8 mouse cellular contexts compared by ENCODE assay signal in the genomic region with DNA sequence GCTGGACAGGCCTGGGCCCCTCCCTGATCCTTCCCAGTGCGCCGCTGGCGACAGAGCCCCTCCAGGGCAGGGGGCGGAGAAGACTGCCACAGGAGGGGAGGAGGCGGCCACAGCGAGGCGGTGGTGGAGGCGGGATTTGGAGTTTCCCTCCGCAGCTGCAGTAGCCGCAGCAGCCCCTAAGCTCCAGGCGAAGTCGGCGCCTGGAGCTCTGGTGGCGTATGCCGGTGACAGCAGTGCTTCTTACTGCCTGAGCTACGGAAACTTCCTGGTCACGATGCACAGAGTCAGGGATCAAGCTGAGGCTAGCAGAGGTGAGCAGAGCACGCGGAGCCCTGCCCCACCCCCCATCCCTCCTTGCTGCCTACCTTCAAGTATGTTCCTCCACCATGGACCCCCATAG. TPM values are rescaled to one million over a fixed set of nuclear protein-coding genes. Genes with fewer than 3 reads are reported as not detected.
DNase-seq lines count a peak whose midpoint lies in the region; ATAC-seq lines count a peak whose summit lies in the region.

No protein-coding gene starts in this region.

- peak overlapping the region; percentile 47 for H3K4me2 ChIP-seq in heart, embryonic 11.5 days

- ATAC-seq in heart, embryonic 11.5 days (replicated peaks; ENCODE audit: insufficient number of reproducible peaks, low FRiP score, low TSS enrichment) = no peak
- peak; percentile 44 to 63 for ATAC-seq in hematopoietic stem cell, adult 5-6 weeks (replicated peaks in 1 of 2; ENCODE audit: insufficient read depth in 1 of 2, low FRiP score in 2 of 2, low TSS enrichment in 1 of 2, low read depth in 1 of 2, poor library complexity in 2 of 2, severe bottlenecking in 2 of 2)

- peaks cover 71% of the 10 kb centered on the region for H3K27me3 ChIP-seq in heart, embryonic 11.5 days (ENCODE audit: control insufficient read depth, insufficient read depth, low read length)
- H3K27me3 ChIP-seq in midbrain, embryonic 10.5 days (ENCODE audit: low read depth, poor library complexity, severe bottlenecking) = peaks cover 100% of the 10 kb centered on the region

- no peaks in the 10 kb centered on the region for H3K36me3 ChIP-seq in heart, embryonic 11.5 days (ENCODE audit: control insufficient read depth, insufficient read depth, low read length)
- no peaks in the 10 kb centered on the region for H3K36me3 ChIP-seq in midbrain, embryonic 10.5 days

- no peak overlapping the region for H3K27ac ChIP-seq in heart, embryonic 11.5 days (ENCODE audit: low read depth, low read length)
- no peak overlapping the region for H3K27ac ChIP-seq in midbrain, embryonic 10.5 days (replicated peaks)

- WGBS in heart, embryonic 11.5 days (ENCODE audit: insufficient replicate concordance) = 18% methylated on average over 16 of the region's 19 CpGs
- 23% methylated on average over 17 of the region's 19 CpGs for WGBS in midbrain, embryonic 10.5 days

- H3K4me1 ChIP-seq in heart, embryonic 11.5 days (ENCODE audit: control insufficient read depth, insufficient read depth, low read length) = no peaks in the 10 kb centered on the region; the same call in 1 of the 2 replicates
- peaks cover 22% of the 10 kb centered on the region for H3K4me1 ChIP-seq in midbrain, embryonic 10.5 days

- no peak overlapping the region for H3K9ac ChIP-seq in heart, embryonic 11.5 days (ENCODE audit: low read depth, low read length)

- DNase-seq in heart, adult 18-20 months = no peak
- peak; percentile 16 for DNase-seq in R1 (ENCODE audit: low read depth, low spot score)
- no peak for DNase-seq in midbrain, embryonic 10.5 days (ENCODE audit: low spot score)
- DNase-seq in right cerebral cortex, postnatal 4 days = no peak
- no peak for DNase-seq in spleen, postnatal 10 days (ENCODE audit: low spot score in 2 of 2)
- no peak for DNase-seq in cerebellum, adult 18-20 months

- peak overlapping the region; percentile 12; the same call in 1 of the 2 replicates for H3K4me3 ChIP-seq in heart, embryonic 11.5 days (ENCODE audit: low read depth, low read length)
- H3K4me3 ChIP-seq in midbrain, embryonic 10.5 days = peak overlapping the region; percentile 29

- no peaks in the 10 kb centered on the region for H3K9me3 ChIP-seq in heart, embryonic 11.5 days (replicated peaks; ENCODE audit: control insufficient read depth, low read length)
- H3K9me3 ChIP-seq in midbrain, embryonic 10.5 days (replicated peaks) = no peaks in the 10 kb centered on the region

RNA-seq across cellular contexts. Expression of gene Dusp9, which starts 3.8 kb away (rescaled TPM):
- polyA plus RNA-seq in heart, embryonic 11.5 days (2014; fragmentation: Nextera tagmentation; extraction: Ambion mirVana) = 2.8 and 5.4 TPM in 2 replicates
- not detected for total RNA-seq in heart, adult 18-20 months (2021)
- 0.35 and 1.5 TPM in 2 replicates for total RNA-seq in hematopoietic stem cell, adult 5-6 weeks (2017)
- 16.6 and 32.4 TPM in 2 replicates for polyA plus RNA-seq in midbrain, embryonic 10.5 days (2016; fragmentation: Nextera tagmentation; extraction: Ambion mirVana)

RNA-seq across cellular contexts. Expression of gene Pnck, which starts 24.5 kb away (rescaled TPM):
- 11.1 and 12.2 TPM in 2 replicates for polyA plus RNA-seq in heart, embryonic 11.5 days (2014; fragmentation: Nextera tagmentation; extraction: Ambion mirVana)
- total RNA-seq in heart, adult 18-20 months (2021) = 10 to 100 TPM in 1 of 2 experiments, 1 to 10 TPM in 1; 6.1 to 10.6 TPM
- total RNA-seq in hematopoietic stem cell, adult 5-6 weeks (2017) = 5.1 and 6.1 TPM in 2 replicates
- 7.0 and 12.6 TPM in 2 replicates for polyA plus RNA-seq in midbrain, embryonic 10.5 days (2016; fragmentation: Nextera tagmentation; extraction: Ambion mirVana)

RNA-seq across cellular contexts. Expression of gene Slc6a8, which starts 37.5 kb away (rescaled TPM):
- polyA plus RNA-seq in heart, embryonic 11.5 days (2014; fragmentation: Nextera tagmentation; extraction: Ambion mirVana) = 6.9 and 8.2 TPM in 2 replicates
- total RNA-seq in heart, adult 18-20 months (2021) = 100 to 1,000 TPM; 156 to 169 TPM
- total RNA-seq in hematopoietic stem cell, adult 5-6 weeks (2017) = 0.94 TPM in 1 of 2 replicates, not detected in the other
- polyA plus RNA-seq in midbrain, embryonic 10.5 days (2016; fragmentation: Nextera tagmentation; extraction: Ambion mirVana) = 4.1 and 4.6 TPM in 2 replicates

Comparison
In these comparisons a context has a peak if more than half of its experiments do, and no peak if none do; other contexts are left out.
1. RNA of gene Slc6a8, which starts 37.5 kb away (total RNA-seq): 156 to 169 TPM in heart, adult 18-20 months; 0.94 TPM in hematopoietic stem cell, adult 5-6 weeks; every median in the first group is over 10 times any median in the second.